Comparison of ENCODE assay signal across 8 mouse cellular contexts in genomic region chr8:84832759-84833742, GRCm38 (mm10). TPM values are rescaled to one million over a fixed set of nuclear protein-coding genes. Genes with fewer than 3 reads are reported as not detected.
DNase-seq lines count a peak whose midpoint lies in the region; ATAC-seq and TF ChIP-seq lines count a peak whose summit lies in the region.

No protein-coding gene starts in this region.

- H3K79me2 ChIP-seq in MEL (ENCODE audit: control insufficient read depth, insufficient read depth, low read length, poor library complexity): peaks cover 12% of the 10 kb centered on the region

- ATAC-seq in heart, embryonic 13.5 days (ENCODE audit: extremely low read depth, insufficient number of reproducible peaks, low FRiP score, low TSS enrichment): no peak
- ATAC-seq in hindbrain, embryonic 12.5 days (ENCODE audit: low FRiP score): no peak
- no peak for ATAC-seq in midbrain, embryonic 12.5 days (ENCODE audit: low FRiP score, low read depth)

- no peak for TF ChIP-seq EP300 in MEL (IDR thresholded peaks at IDR 0.05; ENCODE audit: low read depth in 1 of 2, low read length in 2 of 2)

- H3K4me1 ChIP-seq in heart, embryonic 13.5 days: peaks cover 51% of the 10 kb centered on the region
- H3K4me1 ChIP-seq in MEL (ENCODE audit: control insufficient read depth in 1 of 2, insufficient read depth in 2 of 2, low read length in 2 of 2): peaks cover 2 to 11% of the 10 kb centered on the region in 2 experiments; a peak in 3 of 4 replicates
- H3K4me1 ChIP-seq in hindbrain, embryonic 12.5 days: peaks cover 28% of the 10 kb centered on the region
- peaks cover 15% of the 10 kb centered on the region for H3K4me1 ChIP-seq in midbrain, embryonic 12.5 days

- no peaks in the 10 kb centered on the region for H3K27me3 ChIP-seq in heart, embryonic 13.5 days (replicated peaks)
- H3K27me3 ChIP-seq in MEL (ENCODE audit: control insufficient read depth in 1 of 2, insufficient read depth in 2 of 2, low read length in 2 of 2): no peaks in the 10 kb centered on the region
- no peaks in the 10 kb centered on the region for H3K27me3 ChIP-seq in hindbrain, embryonic 12.5 days
- H3K27me3 ChIP-seq in midbrain, embryonic 12.5 days: no peaks in the 10 kb centered on the region

- TF ChIP-seq POLR2A in MEL (IDR thresholded peaks at IDR 0.05; ENCODE audit: control insufficient read depth in 1 of 2, insufficient read depth in 1 of 2, low read depth in 1 of 2, low read length in 2 of 2, poor library complexity in 1 of 2): no peak

- H3K9ac ChIP-seq in heart, embryonic 13.5 days: peak overlapping the region; percentile 99
- H3K9ac ChIP-seq in MEL (ENCODE audit: control insufficient read depth, low read depth, low read length, poor library complexity, severe bottlenecking): peak overlapping the region; percentile 99
- H3K9ac ChIP-seq in hindbrain, embryonic 12.5 days: peak overlapping the region; percentile 96; the same call in 1 of the 2 replicates
- peak overlapping the region; percentile 98 for H3K9ac ChIP-seq in midbrain, embryonic 12.5 days (replicated peaks)

- whole genome bisulfite sequencing in heart, embryonic 13.5 days: 55% methylated on average over 10 of the region's 10 CpGs
- 71% methylated on average over 10 of the region's 10 CpGs for WGBS in hindbrain, embryonic 12.5 days
- WGBS in midbrain, embryonic 12.5 days: 68% methylated on average over 10 of the region's 10 CpGs

- TF ChIP-seq CTCF in MEL (IDR thresholded peaks at IDR 0.05 in 2 of 3, conservative IDR thresholded peaks at IDR 0.05 in 1 of 3; ENCODE audit: control insufficient read depth in 1 of 3, insufficient read depth in 1 of 3, low read depth in 2 of 3, low read length in 3 of 3, poor library complexity in 1 of 3, severe bottlenecking in 1 of 3): peak in 1 of 3 experiments; percentile 12; a peak in 1 of 6 replicates

- no peak for TF ChIP-seq RAD21 in MEL (IDR thresholded peaks at IDR 0.05; ENCODE audit: low read depth, low read length)

- no peak for DNase-seq in heart, adult 8-10 months (ENCODE audit: low spot score)
- DNase-seq in MEL (ENCODE audit: low read depth, low spot score): no peak
- no peak for DNase-seq in ovary, adult 18-20 months (ENCODE audit: low spot score)
- no peak for DNase-seq in kidney, adult 8-10 months
- no peak for DNase-seq in yolk sac, embryonic 10.5 days (ENCODE audit: low spot score)

- H3K9me3 ChIP-seq in heart, embryonic 13.5 days: no peaks in the 10 kb centered on the region
- no peaks in the 10 kb centered on the region for H3K9me3 ChIP-seq in MEL (replicated peaks; ENCODE audit: insufficient read depth, low read length)
- no peaks in the 10 kb centered on the region for H3K9me3 ChIP-seq in hindbrain, embryonic 12.5 days (replicated peaks)
- H3K9me3 ChIP-seq in midbrain, embryonic 12.5 days: no peaks in the 10 kb centered on the region

- H3K4me2 ChIP-seq in heart, embryonic 13.5 days: peak overlapping the region; percentile 76
- H3K4me2 ChIP-seq in hindbrain, embryonic 12.5 days (replicated peaks): peak overlapping the region; percentile 66
- H3K4me2 ChIP-seq in midbrain, embryonic 12.5 days (replicated peaks): peak overlapping the region; percentile 59

- peak overlapping the region; percentile 99 for H3K4me3 ChIP-seq in heart, embryonic 13.5 days
- peak overlapping the region; percentile 74 to 100 for H3K4me3 ChIP-seq in MEL (ENCODE audit: control insufficient read depth in 1 of 2, insufficient read depth in 1 of 2, low read depth in 2 of 2, low read length in 2 of 2)
- peak overlapping the region; percentile 85 for H3K4me3 ChIP-seq in hindbrain, embryonic 12.5 days
- H3K4me3 ChIP-seq in midbrain, embryonic 12.5 days: peak overlapping the region; percentile 95

- peak overlapping the region; percentile 96 for H3K27ac ChIP-seq in heart, embryonic 13.5 days (replicated peaks)
- peak overlapping the region; percentile 88 for H3K27ac ChIP-seq in MEL (ENCODE audit: control insufficient read depth, low read depth, low read length)
- H3K27ac ChIP-seq in hindbrain, embryonic 12.5 days: peak overlapping the region; percentile 95; the same call in 1 of the 2 replicates
- H3K27ac ChIP-seq in midbrain, embryonic 12.5 days (replicated peaks): peak overlapping the region; percentile 94

- H3K36me3 ChIP-seq in heart, embryonic 13.5 days: peaks cover 46% of the 10 kb centered on the region
- peaks cover 2 to 17% of the 10 kb centered on the region in 2 experiments; a peak in 3 of 4 replicates for H3K36me3 ChIP-seq in MEL (ENCODE audit: control insufficient read depth in 1 of 2, insufficient read depth in 2 of 2, low read length in 2 of 2)
- H3K36me3 ChIP-seq in hindbrain, embryonic 12.5 days: peaks cover 42% of the 10 kb centered on the region
- H3K36me3 ChIP-seq in midbrain, embryonic 12.5 days: peaks cover 45% of the 10 kb centered on the region

TF ChIP-seq in MEL, 35 proteins besides CTCF, POLR2A, EP300 and RAD21:
- TF ChIP-seq ZMIZ1 (IDR thresholded peaks at IDR 0.05; ENCODE audit: low read depth, low read length): 0 out of 2 replicates have a peak, but pooled peaks have one; percentile 41
- peak; percentile 21; the same call in 1 of the 2 replicates for TF ChIP-seq POLR2AphosphoS2 (IDR thresholded peaks at IDR 0.05; ENCODE audit: low read length)
- TF ChIP-seq SMC3 (IDR thresholded peaks at IDR 0.05; ENCODE audit: low read depth, low read length): no peak; the same call in 1 of the 2 replicates

RNA-seq across cellular contexts. Expression of gene Gadd45gip1, which starts 1.7 kb away (rescaled TPM):
- polyA plus RNA-seq in heart, embryonic 13.5 days (2015; fragmentation: Nextera tagmentation; extraction: Ambion mirVana): 50.2 and 52.3 TPM in 2 replicates
- 10 to 100 TPM; 31.0 to 34.9 (median 33.1) TPM for total RNA-seq in heart, adult 8-10 months (2022)
- total RNA-seq in MEL (2012; rRNA removed): 47.5 and 51.8 TPM in 2 replicates
- polyA plus RNA-seq in MEL (2012; ENCODE audit: insufficient read depth in 1 of 2, insufficient read length in 2 of 2, low read depth in 1 of 2, low replicate concordance in 2 of 2, missing spikeins in 1 of 2): 10 to 100 TPM in 1 of 2 experiments, not detected in 1; 62.9 TPM
- 35.7 and 38.6 TPM in 2 replicates for polyA plus RNA-seq in hindbrain, embryonic 12.5 days (2016; fragmentation: Nextera tagmentation; extraction: Ambion mirVana)
- 36.1 and 36.6 TPM in 2 replicates for polyA plus RNA-seq in midbrain, embryonic 12.5 days (2016; fragmentation: Nextera tagmentation; extraction: Ambion mirVana)

RNA-seq across cellular contexts. Expression of gene Rad23a, which starts 7.4 kb away (rescaled TPM):
- 108 and 123 TPM in 2 replicates for polyA plus RNA-seq in heart, embryonic 13.5 days (2015; fragmentation: Nextera tagmentation; extraction: Ambion mirVana)
- total RNA-seq in heart, adult 8-10 months (2022): 10 to 100 TPM; 82.8 to 92.9 (median 89.3) TPM
- total RNA-seq in MEL (2012; rRNA removed): 62.6 and 66.7 TPM in 2 replicates
- polyA plus RNA-seq in MEL (2012; ENCODE audit: insufficient read depth in 1 of 2, insufficient read length in 2 of 2, low read depth in 1 of 2, low replicate concordance in 2 of 2, missing spikeins in 1 of 2): 100 to 1,000 TPM in 1 of 2 experiments, not detected in 1; 155 TPM
- polyA plus RNA-seq in hindbrain, embryonic 12.5 days (2016; fragmentation: Nextera tagmentation; extraction: Ambion mirVana): 88.8 and 101 TPM in 2 replicates
- 104 and 110 TPM in 2 replicates for polyA plus RNA-seq in midbrain, embryonic 12.5 days (2016; fragmentation: Nextera tagmentation; extraction: Ambion mirVana)

RNA-seq across cellular contexts. Expression of gene Dand5, which starts 10.4 kb away (rescaled TPM):
- polyA plus RNA-seq in heart, embryonic 13.5 days (2015; fragmentation: Nextera tagmentation; extraction: Ambion mirVana): 6.3 and 6.6 TPM in 2 replicates
- total RNA-seq in heart, adult 8-10 months (2022): 10 to 100 TPM; 10.3 to 13.2 (median 12.0) TPM
- total RNA-seq in MEL (2012; rRNA removed): 1.4 and 1.7 TPM in 2 replicates
- 1 to 10 TPM in 1 of 2 experiments, not detected in 1; 2.2 TPM for polyA plus RNA-seq in MEL (2012; ENCODE audit: insufficient read depth in 1 of 2, insufficient read length in 2 of 2, low read depth in 1 of 2, low replicate concordance in 2 of 2, missing spikeins in 1 of 2)
- polyA plus RNA-seq in hindbrain, embryonic 12.5 days (2016; fragmentation: Nextera tagmentation; extraction: Ambion mirVana): 6.6 and 7.1 TPM in 2 replicates
- 5.0 and 6.1 TPM in 2 replicates for polyA plus RNA-seq in midbrain, embryonic 12.5 days (2016; fragmentation: Nextera tagmentation; extraction: Ambion mirVana)

RNA-seq across cellular contexts. Expression of gene Calr, which starts 13.7 kb away (rescaled TPM):
- polyA plus RNA-seq in heart, embryonic 13.5 days (2015; fragmentation: Nextera tagmentation; extraction: Ambion mirVana): 711 and 772 TPM in 2 replicates
- total RNA-seq in heart, adult 8-10 months (2022): 100 to 1,000 TPM; 330 to 410 (median 343) TPM
- 550 and 567 TPM in 2 replicates for total RNA-seq in MEL (2012; rRNA removed)
- 1,000 to 10,000 TPM in 1 of 2 experiments, not detected in 1; 1,110 TPM for polyA plus RNA-seq in MEL (2012; ENCODE audit: insufficient read depth in 1 of 2, insufficient read length in 2 of 2, low read depth in 1 of 2, low replicate concordance in 2 of 2, missing spikeins in 1 of 2)
- 792 and 820 TPM in 2 replicates for polyA plus RNA-seq in hindbrain, embryonic 12.5 days (2016; fragmentation: Nextera tagmentation; extraction: Ambion mirVana)
- polyA plus RNA-seq in midbrain, embryonic 12.5 days (2016; fragmentation: Nextera tagmentation; extraction: Ambion mirVana): 640 and 681 TPM in 2 replicates

RNA-seq across cellular contexts. Expression of gene Farsa, which starts 23.7 kb away (rescaled TPM):
- 58.3 and 63.1 TPM in 2 replicates for polyA plus RNA-seq in heart, embryonic 13.5 days (2015; fragmentation: Nextera tagmentation; extraction: Ambion mirVana)
- total RNA-seq in heart, adult 8-10 months (2022): 10 to 100 TPM; 19.9 to 24.6 (median 22.9) TPM
- total RNA-seq in MEL (2012; rRNA removed): 205 and 245 TPM in 2 replicates
- 100 to 1,000 TPM; 152 to 295 TPM for polyA plus RNA-seq in MEL (2012; ENCODE audit: insufficient read depth in 1 of 2, insufficient read length in 2 of 2, low read depth in 1 of 2, low replicate concordance in 2 of 2, missing spikeins in 1 of 2)
- 92.2 and 98.9 TPM in 2 replicates for polyA plus RNA-seq in hindbrain, embryonic 12.5 days (2016; fragmentation: Nextera tagmentation; extraction: Ambion mirVana)
- 105 and 113 TPM in 2 replicates for polyA plus RNA-seq in midbrain, embryonic 12.5 days (2016; fragmentation: Nextera tagmentation; extraction: Ambion mirVana)
